Comparison of ENCODE assay signal across 21 mouse cellular contexts in genomic region chr17:67038558-67038957, GRCm38 (mm10).
A peak's percentile ranks its signal among the peaks of the same experiment; 100 is the strongest.
DNase-seq lines count a peak whose midpoint lies in the region; ATAC-seq and TF ChIP-seq lines count a peak whose summit lies in the region.
"Had no signal": no experiment of that assay in that cellular context is flagged by ENCODE, and none has a peak within 500 bp of the region (broad histone marks: within the 10 kb centered on the region; RNA-seq: fewer than 3 reads in every experiment).

No protein-coding gene starts in this region.

- no peaks in the 10 kb centered on the region for H3K9me3 ChIP-seq in midbrain, embryonic 11.5 days (ENCODE audit: control insufficient read depth, low read length)

- no peak overlapping the region for H3K9ac ChIP-seq in midbrain, embryonic 11.5 days (ENCODE audit: low read length)

- H3K27ac ChIP-seq in kidney, adult 2 months (ENCODE audit: insufficient read depth, low read depth, low read length), result no peak overlapping the region
- no peak overlapping the region for H3K27ac ChIP-seq in midbrain, embryonic 11.5 days (ENCODE audit: low read depth, low read length)

- no peak overlapping the region for H3ac ChIP-seq in myocyte (ENCODE audit: control insufficient read depth, insufficient read length)

- 70% methylated on average over 6 of the region's 6 CpGs for WGBS in kidney, adult 2 months
- WGBS in midbrain, embryonic 11.5 days, result 82% methylated on average over 6 of the region's 6 CpGs

- no peaks in the 10 kb centered on the region for H3K36me3 ChIP-seq in kidney, adult 2 months (ENCODE audit: control insufficient read depth, insufficient read depth, low read length)
- no peaks in the 10 kb centered on the region for H3K36me3 ChIP-seq in myocyte (ENCODE audit: control insufficient read depth, insufficient read depth)
- no peaks in the 10 kb centered on the region for H3K36me3 ChIP-seq in midbrain, embryonic 11.5 days (ENCODE audit: control insufficient read depth, insufficient read depth, low read length)
- H3K36me3 ChIP-seq: G1E had no signal

- H3K4me3 ChIP-seq in kidney, adult 2 months (ENCODE audit: insufficient read depth, low read depth, low read length), result no peak overlapping the region
- H3K4me3 ChIP-seq in myocyte, result no peak overlapping the region
- no peak overlapping the region for H3K4me3 ChIP-seq in midbrain, embryonic 11.5 days (ENCODE audit: low read depth, low read length)

- TF ChIP-seq CTCF in kidney, adult 2 months (conservative IDR thresholded peaks at IDR 0.05; ENCODE audit: insufficient read depth, insufficient read length, low read depth, low read length), result no peak

- no peak for ATAC-seq in midbrain, embryonic 11.5 days (ENCODE audit: low FRiP score)
- ATAC-seq: activated CD4-positive, CD25-positive, alpha-beta regulatory T cell, adult 4 months; CD4-positive, CD25-positive, alpha-beta regulatory T cell, adult 4 months; Patski had no signal

- peak; percentile 8 for DNase-seq in kidney, adult 2 months
- no peak for DNase-seq in kidney, adult 9 months
- peak; percentile 10 for DNase-seq in skeletal muscle tissue, adult 2 months (ENCODE audit: low read depth, low spot score)
- DNase-seq in midbrain, embryonic 11.5 days (ENCODE audit: low spot score, missing footprints), result no peak
- DNase-seq in yolk sac, embryonic 10.5 days (ENCODE audit: low spot score), result no peak
- DNase-seq: adrenal gland, adult 2 months; adrenal gland, adult 8-10 months; adrenal gland, postnatal 10 days; adrenal gland, postnatal 14 days; adrenal gland, postnatal 25 days; adrenal gland, postnatal 36 days; B cell, adult 2 months; cerebellum, adult 11 months; cerebellum, adult 11-12 months; cerebellum, adult 18-20 months had no signal

- no peak for TF ChIP-seq POLR2A in kidney, adult 2 months (IDR thresholded peaks at IDR 0.05; ENCODE audit: low read depth, low read length)
- no peak for TF ChIP-seq POLR2A in myocyte (IDR thresholded peaks at IDR 0.05; ENCODE audit: insufficient read length, low read depth)

- H3K4me2 ChIP-seq in myocyte (ENCODE audit: low read depth), result no peak overlapping the region
- no peak overlapping the region for H3K4me2 ChIP-seq in midbrain, embryonic 11.5 days

- H3K27me3 ChIP-seq in kidney, adult 2 months (replicated peaks; ENCODE audit: control insufficient read depth, insufficient read depth, low read length), result no peaks in the 10 kb centered on the region
- no peaks in the 10 kb centered on the region for H3K27me3 ChIP-seq in myocyte (ENCODE audit: control insufficient read depth, insufficient read depth, insufficient read length)
- H3K27me3 ChIP-seq in midbrain, embryonic 11.5 days (ENCODE audit: control insufficient read depth, insufficient read depth, low read length), result no peaks in the 10 kb centered on the region
- H3K27me3 ChIP-seq: CH12.LX, Patski had no signal

- no peaks in the 10 kb centered on the region for H3K4me1 ChIP-seq in kidney, adult 2 months (ENCODE audit: control insufficient read depth, insufficient read depth, low read length)
- H3K4me1 ChIP-seq in midbrain, embryonic 11.5 days (ENCODE audit: control insufficient read depth, insufficient read depth, low read length), result no peaks in the 10 kb centered on the region

- no peaks in the 10 kb centered on the region for H3K79me2 ChIP-seq in myocyte (ENCODE audit: control insufficient read depth, insufficient read depth)

TF ChIP-seq in myocyte, 11 proteins besides CTCF, POLR2A, EP300 and RAD21:
- TF ChIP-seq MYOD1 (IDR thresholded peaks at IDR 0.05; ENCODE audit: control insufficient read depth in 1 of 3, insufficient read length in 2 of 3, low read depth in 2 of 3), result peak in 2 of 3 experiments; percentile 36 to 75
- TF ChIP-seq POLR2AphosphoS2 (IDR thresholded peaks at IDR 0.05; ENCODE audit: insufficient read length, low read depth), result no peak
- TF ChIP-seq MYOG (IDR thresholded peaks at IDR 0.05; ENCODE audit: control insufficient read depth in 1 of 3, insufficient read depth in 1 of 3, insufficient read length in 2 of 3, low read depth in 2 of 3), result peak in 2 of 3 experiments; percentile 44 to 74

Comparison
In these comparisons a context has a peak if more than half of its experiments do, and no peak if none do; other contexts are left out.
1. DNase-seq: peak in kidney, adult 2 months (single experiment) and skeletal muscle tissue, adult 2 months (single experiment); none in kidney, adult 9 months (single experiment), midbrain, embryonic 11.5 days (single experiment) and yolk sac, embryonic 10.5 days (single experiment).